Mouse (Mus musculus): ENCODE results near the gene Ctnna2. TPM values are rescaled to one million over a fixed set of nuclear protein-coding genes. Genes with fewer than 3 reads are reported as not detected.

Gene Ctnna2
- polyA plus RNA-seq, 1 experiment from 2014 or later = 7.2 TPM

GRCm38 (mm10) chr6:77220776-77221175, 758.7 kb downstream of the Ctnna2 start:
- WGBS = 64% methylated on average over 4 of the region's 4 CpGs
- Histone ChIP-seq H3K27ac (ENCODE audit: low read length) (no peak overlapping the region), H3K4me2 (ENCODE audit: low read depth, low read length) (no peak overlapping the region), H3K4me3 (replicated peaks; ENCODE audit: low read length) (no peak overlapping the region), H3K9ac (ENCODE audit: low read length) (no peak overlapping the region), H3K27me3 (ENCODE audit: control insufficient read depth, insufficient read depth, low read length) (no peaks in the 10 kb centered on the region), H3K4me1 (ENCODE audit: control insufficient read depth, insufficient read depth, low read length) (no peaks in the 10 kb centered on the region), H3K36me3 (ENCODE audit: control insufficient read depth, insufficient read depth, low read length) (no peaks in the 10 kb centered on the region), H3K9me3 (replicated peaks; ENCODE audit: control insufficient read depth, low read length) (no peaks in the 10 kb centered on the region)
- no peak for ATAC-seq (ENCODE audit: insufficient read depth, low FRiP score)

- Histone ChIP-seq H3K9ac (ENCODE audit: low read length) (no peak overlapping the region), H3K9me3 (replicated peaks; ENCODE audit: control insufficient read depth, low read length) (no peaks in the 10 kb centered on the region), H3K27me3 (ENCODE audit: control insufficient read depth, insufficient read depth, low read length) (no peaks in the 10 kb centered on the region), H3K36me3 (ENCODE audit: control insufficient read depth, insufficient read depth, low read length) (no peaks in the 10 kb centered on the region), H3K4me2 (ENCODE audit: low read depth, low read length) (no peak overlapping the region), H3K4me3 (replicated peaks; ENCODE audit: low read length) (no peak overlapping the region), H3K4me1 (ENCODE audit: control insufficient read depth, insufficient read depth, low read length) (no peaks in the 10 kb centered on the region), H3K27ac (ENCODE audit: low read length) (no peak overlapping the region)
- no peak for ATAC-seq (ENCODE audit: insufficient read depth, low FRiP score)
These were observed 760.6 kb downstream of the Ctnna2 start for GRCm38 (mm10) chr6:77218875-77219274.

GRCm38 (mm10) chr6:77215322-77215721, 764.2 kb downstream of the Ctnna2 start:
- no peak overlapping the region for H3K4me2 ChIP-seq (ENCODE audit: low read depth, low read length)
- H3K4me1 ChIP-seq (ENCODE audit: control insufficient read depth, insufficient read depth, low read length) = no peaks in the 10 kb centered on the region
- 77% methylated on average over 4 of the region's 4 CpGs for WGBS
- H3K9me3 ChIP-seq (replicated peaks; ENCODE audit: control insufficient read depth, low read length) = no peaks in the 10 kb centered on the region
- no peaks in the 10 kb centered on the region for H3K27me3 ChIP-seq (ENCODE audit: control insufficient read depth, insufficient read depth, low read length)
- no peak overlapping the region for H3K9ac ChIP-seq (ENCODE audit: low read length)
- no peak overlapping the region for H3K27ac ChIP-seq (ENCODE audit: low read length)
- no peak for ATAC-seq (ENCODE audit: insufficient read depth, low FRiP score)
- H3K36me3 ChIP-seq (ENCODE audit: control insufficient read depth, insufficient read depth, low read length) = no peaks in the 10 kb centered on the region
- H3K4me3 ChIP-seq (replicated peaks; ENCODE audit: low read length) = no peak overlapping the region

- no peaks in the 10 kb centered on the region for H3K9me3 ChIP-seq (replicated peaks; ENCODE audit: control insufficient read depth, low read length)
- no peak overlapping the region for H3K9ac ChIP-seq (ENCODE audit: low read length)
- H3K4me3 ChIP-seq (replicated peaks; ENCODE audit: low read length) = no peak overlapping the region
- 18% methylated on average over 3 of the region's 3 CpGs for WGBS
- no peaks in the 10 kb centered on the region for H3K36me3 ChIP-seq (ENCODE audit: control insufficient read depth, insufficient read depth, low read length)
- H3K4me2 ChIP-seq (ENCODE audit: low read depth, low read length) = no peak overlapping the region
- no peak overlapping the region for H3K27ac ChIP-seq (ENCODE audit: low read length)
- H3K27me3 ChIP-seq (ENCODE audit: control insufficient read depth, insufficient read depth, low read length) = no peaks in the 10 kb centered on the region
- H3K4me1 ChIP-seq (ENCODE audit: control insufficient read depth, insufficient read depth, low read length) = no peaks in the 10 kb centered on the region
- no peak for ATAC-seq (ENCODE audit: insufficient read depth, low FRiP score)
These were observed 765.6 kb downstream of the Ctnna2 start for GRCm38 (mm10) chr6:77213757-77214409.

- 57% methylated on average over 3 of the region's 3 CpGs for WGBS
- H3K27ac ChIP-seq (ENCODE audit: low read length) = no peak overlapping the region
- no peak for ATAC-seq (ENCODE audit: insufficient read depth, low FRiP score)
These were observed 769.6 kb downstream of the Ctnna2 start for GRCm38 (mm10) chr6:77209929-77210328.

GRCm38 (mm10) chr6:77209183-77209582, 770.3 kb downstream of the Ctnna2 start:
- H3K4me1 ChIP-seq (ENCODE audit: control insufficient read depth, insufficient read depth, low read length) = no peaks in the 10 kb centered on the region
- no peaks in the 10 kb centered on the region for H3K27me3 ChIP-seq (ENCODE audit: control insufficient read depth, insufficient read depth, low read length)
- no peak overlapping the region for H3K4me2 ChIP-seq (ENCODE audit: low read depth, low read length)
- no peak overlapping the region for H3K9ac ChIP-seq (ENCODE audit: low read length)
- 79% methylated on average over 1 of the region's 1 CpGs for whole genome bisulfite sequencing
- no peak overlapping the region for H3K4me3 ChIP-seq (replicated peaks; ENCODE audit: low read length)
- no peak for ATAC-seq (ENCODE audit: insufficient read depth, low FRiP score)
- no peaks in the 10 kb centered on the region for H3K36me3 ChIP-seq (ENCODE audit: control insufficient read depth, insufficient read depth, low read length)
- H3K27ac ChIP-seq (ENCODE audit: low read length) = no peak overlapping the region
- no peaks in the 10 kb centered on the region for H3K9me3 ChIP-seq (replicated peaks; ENCODE audit: control insufficient read depth, low read length)

More at GRCm38 (mm10) chr6:77209929-77210328, 769.6 kb downstream of the Ctnna2 start:
- no peak overlapping the region for H3K4me2 ChIP-seq (ENCODE audit: low read depth, low read length)
- no peaks in the 10 kb centered on the region for H3K9me3 ChIP-seq (replicated peaks; ENCODE audit: control insufficient read depth, low read length)
- no peak overlapping the region for H3K9ac ChIP-seq (ENCODE audit: low read length)
- no peaks in the 10 kb centered on the region for H3K36me3 ChIP-seq (ENCODE audit: control insufficient read depth, insufficient read depth, low read length)
- H3K27me3 ChIP-seq (ENCODE audit: control insufficient read depth, insufficient read depth, low read length) = no peaks in the 10 kb centered on the region
- no peaks in the 10 kb centered on the region for H3K4me1 ChIP-seq (ENCODE audit: control insufficient read depth, insufficient read depth, low read length)
- H3K4me3 ChIP-seq (replicated peaks; ENCODE audit: low read length) = no peak overlapping the region

- no peak for ATAC-seq (ENCODE audit: insufficient read depth, low FRiP score)
- no peak overlapping the region for H3K27ac ChIP-seq (ENCODE audit: low read length)
- H3K4me2 ChIP-seq (ENCODE audit: low read depth, low read length) = no peak overlapping the region
- no peak overlapping the region for H3K9ac ChIP-seq (ENCODE audit: low read length)
- H3K9me3 ChIP-seq (replicated peaks; ENCODE audit: control insufficient read depth, low read length) = no peaks in the 10 kb centered on the region
- no peaks in the 10 kb centered on the region for H3K36me3 ChIP-seq (ENCODE audit: control insufficient read depth, insufficient read depth, low read length)
- H3K4me1 ChIP-seq (ENCODE audit: control insufficient read depth, insufficient read depth, low read length) = no peaks in the 10 kb centered on the region
- WGBS = 68% methylated on average over 2 of the region's 2 CpGs
- no peaks in the 10 kb centered on the region for H3K27me3 ChIP-seq (ENCODE audit: control insufficient read depth, insufficient read depth, low read length)
- H3K4me3 ChIP-seq (replicated peaks; ENCODE audit: low read length) = no peak overlapping the region
These were observed 780.1 kb downstream of the Ctnna2 start for GRCm38 (mm10) chr6:77199375-77199774.

GRCm38 (mm10) chr6:77196650-77197049, 782.8 kb downstream of the Ctnna2 start:
- no peak for ATAC-seq (ENCODE audit: insufficient read depth, low FRiP score)
- no peak overlapping the region for H3K4me2 ChIP-seq (ENCODE audit: low read depth, low read length)
- H3K4me3 ChIP-seq (replicated peaks; ENCODE audit: low read length) = no peak overlapping the region
- no peak overlapping the region for H3K27ac ChIP-seq (ENCODE audit: low read length)
- no peak overlapping the region for H3K9ac ChIP-seq (ENCODE audit: low read length)
- 75% methylated on average over 3 of the region's 3 CpGs for WGBS
- no peaks in the 10 kb centered on the region for H3K9me3 ChIP-seq (replicated peaks; ENCODE audit: control insufficient read depth, low read length)
- H3K4me1 ChIP-seq (ENCODE audit: control insufficient read depth, insufficient read depth, low read length) = no peaks in the 10 kb centered on the region
- no peaks in the 10 kb centered on the region for H3K36me3 ChIP-seq (ENCODE audit: control insufficient read depth, insufficient read depth, low read length)
- H3K27me3 ChIP-seq (ENCODE audit: control insufficient read depth, insufficient read depth, low read length) = no peaks in the 10 kb centered on the region

- Histone ChIP-seq H3K4me3 (replicated peaks; ENCODE audit: low read length) (no peak overlapping the region), H3K36me3 (ENCODE audit: control insufficient read depth, insufficient read depth, low read length) (no peaks in the 10 kb centered on the region), H3K9me3 (replicated peaks; ENCODE audit: control insufficient read depth, low read length) (no peaks in the 10 kb centered on the region), H3K4me1 (ENCODE audit: control insufficient read depth, insufficient read depth, low read length) (no peaks in the 10 kb centered on the region), H3K27ac (ENCODE audit: low read length) (no peak overlapping the region), H3K4me2 (ENCODE audit: low read depth, low read length) (no peak overlapping the region), H3K9ac (ENCODE audit: low read length) (no peak overlapping the region), H3K27me3 (ENCODE audit: control insufficient read depth, insufficient read depth, low read length) (no peaks in the 10 kb centered on the region)
- 70% methylated on average over 4 of the region's 4 CpGs for WGBS
- no peak for ATAC-seq (ENCODE audit: insufficient read depth, low FRiP score)
These were observed 787.9 kb downstream of the Ctnna2 start for GRCm38 (mm10) chr6:77191635-77192034.

Measured in stomach, embryonic 16.5 days (tissue).